Mouse (Mus musculus) MEL (cell line): Measurements from ENCODE around the gene Pip5k1b.

Experiments
- E2F4 ChIP-seq: IDR thresholded peaks from 2 replicates; pipeline ENCODE4 v1.6.1; 2011; ENCODE audit warnings: low read depth, low read length, improper control_type of control experiment, borderline replicate concordance
- JUND ChIP-seq: IDR thresholded peaks from 2 replicates; pipeline ENCODE4 v1.6.1; 2011; ENCODE audit warnings: low read depth, mild to moderate bottlenecking, improper control_type of control experiment, low read length
- POLR2A ChIP-seq, 2 experiments: IDR thresholded peaks; 2 replicates each; pipeline ENCODE4 v1.6.1; 2011 to 2012; ENCODE audit warnings: low read length in 2 of 2, mild to moderate bottlenecking in 2 of 2, control low read depth in 1 of 2, improper control_type of control experiment in 1 of 2, low read depth in 1 of 2, moderate library complexity in 1 of 2; ENCODE audit not compliant: control insufficient read depth in 1 of 2, insufficient read depth in 1 of 2, poor library complexity in 1 of 2
- RCOR1 ChIP-seq: IDR thresholded peaks from 2 replicates; pipeline ENCODE4 v1.6.1; 2012; ENCODE audit warnings: low read depth, mild to moderate bottlenecking, inconsistent platforms, low read length, improper control_type of control experiment
- ZNF384 ChIP-seq: IDR thresholded peaks from 2 replicates; pipeline ENCODE4 v1.6.1; 2012; ENCODE audit warnings: low read depth, mild to moderate bottlenecking, inconsistent platforms, low read length, improper control_type of control experiment

DNA sequence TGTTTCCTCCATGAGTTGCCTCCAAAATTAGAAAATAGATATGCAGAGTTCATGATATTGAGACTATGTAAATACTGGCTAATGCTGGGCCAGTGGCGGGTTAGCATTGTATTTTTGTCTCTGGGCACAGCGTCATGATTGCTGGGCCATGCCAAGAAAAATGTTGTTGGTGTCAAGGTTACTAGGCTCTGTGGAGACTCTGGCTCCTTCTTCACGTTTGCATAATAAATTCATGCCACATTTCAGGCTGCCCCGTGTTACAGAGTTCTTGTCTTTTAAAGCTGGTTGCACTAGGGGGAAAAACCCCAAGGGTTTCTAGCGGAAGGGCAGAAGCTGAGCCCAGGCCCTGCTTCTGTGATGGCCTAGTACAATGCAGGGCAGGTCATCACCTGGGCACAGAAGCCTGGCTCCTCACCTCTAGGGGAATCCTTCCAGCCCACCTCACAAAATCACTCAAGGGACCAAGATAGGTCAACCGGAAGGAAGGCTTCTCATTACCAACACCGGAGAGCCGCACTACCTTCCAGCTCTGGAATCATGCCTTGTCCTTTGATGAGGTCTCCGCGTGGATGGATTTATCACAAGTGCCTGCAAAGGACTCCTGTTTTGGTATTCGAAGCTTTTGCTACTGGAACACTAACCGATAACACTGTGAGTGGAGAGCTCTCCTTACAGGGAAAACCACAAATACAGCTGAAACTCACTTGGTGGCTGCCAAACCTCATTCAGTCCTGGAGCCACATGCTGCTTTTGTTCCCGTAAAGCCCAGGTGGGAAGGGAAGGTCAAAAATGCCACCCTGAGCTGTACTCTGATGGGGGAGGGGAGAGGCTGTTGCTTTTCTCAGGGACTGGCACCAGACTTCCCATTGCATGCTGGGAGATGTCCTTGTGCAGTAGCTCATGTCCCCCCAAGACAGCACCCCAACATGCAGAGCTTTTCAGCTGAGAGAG is 248.1 kb downstream of the Pip5k1b start:
- no peak for TF ChIP-seq POLR2A (IDR thresholded peaks at IDR 0.05; ENCODE audit: control insufficient read depth in 1 of 2, insufficient read depth in 1 of 2, low read depth in 1 of 2, low read length in 2 of 2, poor library complexity in 1 of 2)
- no peak for TF ChIP-seq RCOR1
- TF ChIP-seq JUND, result no peak
- no peak for TF ChIP-seq ZNF384
- TF ChIP-seq E2F4, result no peak
